Mouse (Mus musculus): ENCODE data around the gene Kcnh1.

The Kcnh1 gene

DNA sequence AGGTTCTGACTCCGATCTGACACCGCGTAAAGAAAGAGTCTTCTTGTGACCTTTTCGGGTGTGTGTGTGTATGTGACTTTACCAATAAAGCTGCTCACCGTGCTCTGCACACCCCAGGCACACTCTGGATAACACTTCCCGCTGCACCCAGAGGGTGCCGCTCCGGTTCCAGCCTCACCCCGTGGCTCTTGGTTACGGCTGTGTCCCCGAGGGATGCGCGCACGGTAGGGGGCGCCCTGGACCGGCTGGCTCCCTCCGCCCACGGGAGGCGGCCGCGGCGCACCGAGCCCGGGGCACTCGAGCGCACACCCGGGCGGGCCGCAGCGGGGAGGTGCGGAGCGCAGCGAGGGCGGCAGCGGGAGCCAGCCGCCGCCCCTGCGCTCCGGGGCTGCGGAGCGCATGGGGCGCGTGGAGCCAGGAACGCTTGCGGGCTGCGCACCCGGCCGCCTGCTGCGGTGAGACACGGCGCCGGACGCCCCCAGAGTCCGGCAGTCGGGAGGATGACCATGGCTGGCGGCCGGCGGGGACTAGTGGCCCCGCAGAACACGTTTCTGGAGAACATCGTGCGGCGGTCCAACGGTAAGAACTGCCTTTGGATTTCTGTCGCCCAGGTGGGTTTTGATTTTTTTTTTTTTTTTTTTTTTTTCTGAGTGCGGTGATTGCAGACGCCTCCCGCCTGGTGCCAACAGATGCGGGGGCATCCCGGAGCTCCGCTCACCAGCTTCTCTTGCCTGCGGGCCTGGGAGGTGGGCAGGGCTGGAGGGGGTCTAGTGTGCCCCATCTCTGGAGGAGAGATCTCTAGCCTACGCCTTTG, at the start of gene Kcnh1:
Gene Kcnh1 (plus strand): TSS at position 267 of the 814 bp plus-strand sequence.
- DNase-seq (ENCODE audit: extremely low read depth, low read depth, low spot score), result no peak

DNA sequence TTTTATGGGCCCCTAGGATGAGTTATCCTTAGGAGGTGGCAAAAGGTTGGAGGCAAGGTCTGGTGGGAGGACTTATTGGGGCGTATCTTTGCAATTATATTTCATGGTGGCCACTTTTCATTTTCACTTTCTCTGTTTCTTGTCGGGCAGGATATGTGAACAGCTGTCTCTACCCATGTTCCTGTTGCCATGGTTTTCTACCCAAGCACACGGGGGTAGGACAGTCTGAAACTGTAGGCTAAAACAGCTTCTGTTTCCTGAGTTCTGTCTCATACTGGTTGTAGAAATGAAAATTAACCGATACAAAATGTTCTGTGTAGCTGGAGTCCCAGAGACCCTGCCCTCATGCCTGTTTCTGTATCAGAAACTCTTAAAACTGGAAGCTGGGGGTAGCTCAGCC, 39.4 kb upstream of the Kcnh1 start:
- DNase-seq (ENCODE audit: extremely low read depth, low read depth, low spot score), result no peak

DNA sequence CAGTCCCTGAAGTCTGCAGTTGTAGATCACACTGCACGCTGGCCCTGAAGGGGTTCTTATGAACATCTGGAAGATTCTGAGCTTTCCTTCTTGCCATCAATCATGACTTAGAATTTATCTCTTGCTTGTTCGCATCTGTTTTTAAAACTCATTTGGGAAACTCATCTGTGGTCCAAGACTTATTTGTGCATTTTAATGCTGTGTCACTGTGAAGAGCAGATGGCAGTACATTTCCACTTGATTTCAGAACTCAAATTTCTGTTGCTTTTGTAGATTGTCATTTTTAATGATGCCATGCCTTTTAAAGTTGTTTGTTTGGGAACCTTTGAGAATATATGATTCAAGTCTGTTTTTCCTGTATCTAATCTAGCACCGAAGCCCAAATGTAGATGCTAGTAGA, 19.1 kb upstream of the Kcnh1 start:
- no peak for DNase-seq (ENCODE audit: extremely low read depth, low read depth, low spot score)

DNA sequence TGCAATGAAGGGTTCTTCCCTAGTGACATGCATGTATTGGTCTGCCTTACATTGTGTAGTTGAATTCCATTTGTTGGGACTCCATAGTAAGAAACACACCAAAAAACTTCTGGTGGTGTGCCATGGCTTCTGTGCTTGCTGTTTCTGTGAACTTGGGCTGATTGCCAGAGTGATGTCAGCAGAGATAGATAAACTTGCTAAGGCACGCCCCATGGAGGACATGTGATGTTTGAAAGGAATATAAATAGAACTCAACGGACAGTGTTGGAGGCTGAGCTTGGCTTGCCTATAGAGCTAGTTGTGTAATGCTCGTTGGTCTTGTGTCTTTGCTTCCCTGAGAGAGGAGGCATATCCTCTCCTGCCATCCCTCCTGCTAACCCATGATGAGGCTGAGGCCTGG, 10.7 kb upstream of the Kcnh1 start:
- DNase-seq (ENCODE audit: extremely low read depth, low read depth, low spot score), result no peak

DNA sequence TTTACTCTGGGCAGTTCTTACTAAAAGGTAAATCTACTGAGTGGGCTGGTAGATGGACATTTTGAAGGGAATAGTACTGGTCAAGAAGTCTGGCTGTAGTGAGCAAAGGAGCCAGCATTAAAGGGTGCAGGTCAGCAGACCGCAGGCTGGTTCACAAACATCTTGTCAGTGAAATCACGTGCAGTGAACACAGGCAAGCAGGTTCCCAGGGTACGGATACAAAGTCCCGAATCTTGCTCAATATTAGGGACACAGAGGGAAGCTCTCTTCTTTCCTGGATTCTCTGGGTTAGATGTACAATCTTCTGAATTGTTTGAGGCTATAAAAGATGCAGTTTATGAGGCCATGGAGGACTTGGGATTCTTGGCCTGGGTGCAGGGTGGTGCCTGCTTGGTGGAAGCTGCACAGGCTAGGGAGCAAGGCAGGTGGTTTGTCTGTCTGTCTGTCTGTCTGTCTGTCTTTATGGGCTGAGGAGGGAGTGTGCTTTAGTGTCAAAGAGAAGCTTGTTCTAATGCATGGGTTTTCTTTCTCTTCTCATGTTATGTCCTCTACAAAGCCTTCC, 8.8 kb upstream of the Kcnh1 start:
- DNase-seq (ENCODE audit: extremely low read depth, low read depth, low spot score), result no peak

DNA sequence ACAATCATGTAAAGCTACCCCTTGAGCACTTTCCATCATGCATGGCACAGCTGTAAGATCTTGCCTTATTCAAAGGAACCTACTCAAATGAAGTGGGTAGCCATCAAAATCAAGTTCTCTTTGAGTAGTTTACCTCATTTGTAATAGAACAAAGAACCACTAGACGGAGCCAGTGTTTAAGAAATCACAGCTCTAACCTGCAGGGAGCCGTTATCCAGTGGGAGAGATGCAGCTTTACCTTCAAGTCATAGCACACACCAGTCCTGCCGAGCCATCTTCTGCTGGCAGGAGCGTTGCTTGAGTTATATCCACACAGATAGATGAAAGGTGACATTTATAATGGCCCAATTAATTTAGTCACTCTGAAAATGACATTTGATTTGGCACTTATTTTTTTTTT, 1.5 kb upstream of the Kcnh1 start:
- no peak for DNase-seq (ENCODE audit: extremely low read depth, low read depth, low spot score)

DNA sequence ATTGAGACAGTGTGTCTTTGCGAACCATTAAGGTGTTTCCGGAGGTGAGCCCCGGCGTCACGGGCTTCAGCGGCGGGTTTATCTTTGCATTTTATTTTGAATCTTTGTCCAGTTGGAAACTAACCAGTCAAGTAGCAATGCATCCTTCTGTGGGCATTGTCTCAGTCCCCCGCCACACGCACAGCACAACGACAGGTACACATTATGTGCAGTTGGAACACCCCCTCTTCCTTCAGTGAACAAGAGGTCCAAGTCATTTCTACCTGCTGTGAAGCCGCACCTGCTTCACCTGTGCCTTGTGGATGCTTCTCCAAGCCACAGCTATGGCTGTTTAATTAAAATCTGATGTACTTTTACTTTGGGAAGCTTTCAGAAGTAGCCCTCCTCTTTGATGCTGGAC, 803 bp upstream of the Kcnh1 start:
- no peak for DNase-seq (ENCODE audit: extremely low read depth, low read depth, low spot score)

DNA sequence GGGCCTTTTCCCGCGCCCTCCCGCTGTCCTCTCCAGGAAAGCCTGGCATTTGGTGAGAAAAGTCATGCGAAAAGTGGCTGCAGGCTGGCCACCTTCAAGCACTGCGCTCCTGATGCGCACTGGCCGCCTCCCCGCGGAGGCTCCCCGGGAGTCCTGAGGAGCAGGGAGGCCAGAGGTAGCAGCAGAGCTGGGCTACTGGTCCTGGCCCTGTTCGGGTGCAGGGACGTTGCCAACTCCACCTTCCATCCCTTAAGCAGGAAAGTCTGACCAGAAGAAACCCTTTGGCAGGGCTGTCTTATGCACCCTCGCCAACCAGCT, 707 bp downstream of the Kcnh1 start:
- DNase-seq (ENCODE audit: extremely low read depth, low read depth, low spot score), result no peak

DNA sequence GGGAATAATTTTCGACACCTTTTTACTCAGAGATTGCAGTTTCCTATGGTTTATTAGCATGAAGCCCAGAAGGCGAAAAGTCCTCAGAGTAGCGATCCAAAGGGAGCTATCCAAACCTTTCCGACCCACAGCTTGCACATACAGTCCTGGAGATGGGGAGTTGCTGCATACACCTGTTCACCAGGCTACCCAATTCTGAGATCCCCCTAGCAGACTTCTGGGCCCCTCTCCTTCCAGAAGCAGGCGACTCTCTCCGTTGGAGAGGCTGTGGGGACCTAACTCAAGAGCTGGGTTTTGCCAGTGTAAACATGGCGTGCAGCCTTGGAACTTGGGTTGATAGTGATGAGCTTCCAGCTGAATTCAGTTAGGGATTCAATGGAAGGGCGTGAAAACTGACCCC, 1.3 kb downstream of the Kcnh1 start:
- no peak for DNase-seq (ENCODE audit: extremely low read depth, low read depth, low spot score)

DNA sequence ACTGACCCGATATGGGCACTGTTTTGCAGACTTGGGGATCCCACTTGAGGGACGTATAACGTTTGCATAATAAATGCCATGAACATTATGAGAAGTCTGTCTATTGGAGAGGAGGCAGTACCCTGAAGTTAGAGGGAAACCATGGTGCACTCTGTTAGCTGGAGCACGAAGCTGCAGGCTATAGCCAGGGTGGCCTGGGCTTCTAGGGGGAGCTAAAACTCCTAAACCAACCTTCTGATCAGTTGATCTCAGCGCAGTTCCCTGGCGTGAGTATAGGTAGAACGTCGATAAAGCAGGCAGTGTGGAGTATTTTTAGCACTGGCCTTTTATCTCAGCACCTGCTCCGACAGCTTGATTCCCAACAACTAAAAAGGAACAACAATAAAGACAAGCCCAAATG, 2.1 kb downstream of the Kcnh1 start:
- no peak for DNase-seq (ENCODE audit: extremely low read depth, low read depth, low spot score)

DNA sequence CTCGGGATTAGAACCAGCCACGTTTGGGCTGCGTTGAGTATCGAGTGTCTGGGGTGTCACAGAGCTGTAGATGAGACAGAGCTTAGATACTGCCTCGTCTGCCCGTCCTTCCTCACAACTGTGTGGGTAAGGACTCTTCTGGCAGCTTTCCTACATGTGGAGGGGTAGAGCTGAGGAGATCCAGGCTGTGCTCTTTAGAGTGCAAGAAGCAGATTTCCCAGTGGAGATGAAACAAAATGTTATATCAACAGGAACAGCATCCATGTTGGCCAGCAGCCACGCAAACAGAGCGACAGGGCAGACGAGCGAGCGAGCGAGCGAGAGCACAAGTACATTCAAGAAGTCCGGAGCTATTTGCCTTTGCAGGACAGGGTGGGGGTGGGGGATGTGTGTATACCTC, 3.1 kb downstream of the Kcnh1 start:
- DNase-seq (ENCODE audit: extremely low read depth, low read depth, low spot score), result no peak

DNA sequence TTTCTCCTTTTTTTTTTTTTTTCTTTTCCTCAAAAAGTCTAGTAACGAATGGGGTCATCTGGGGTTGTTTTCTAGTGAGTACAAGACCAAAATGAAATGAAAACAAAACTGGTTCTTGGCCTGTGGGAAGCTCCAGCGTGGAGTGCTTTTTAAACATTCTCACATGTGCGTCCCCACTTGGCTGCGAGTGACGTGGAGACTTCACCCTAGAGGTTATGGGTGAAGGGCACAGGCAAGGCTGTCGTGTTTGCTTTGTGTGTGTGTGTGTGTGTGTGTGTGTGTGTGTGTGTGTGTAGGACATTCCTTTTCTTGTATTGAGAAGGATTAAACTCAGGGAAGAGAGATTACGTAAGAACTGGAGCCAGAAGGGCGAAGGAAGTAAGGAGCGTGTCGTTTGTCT, 6.9 kb downstream of the Kcnh1 start:
- DNase-seq (ENCODE audit: extremely low read depth, low read depth, low spot score), result no peak

DNA sequence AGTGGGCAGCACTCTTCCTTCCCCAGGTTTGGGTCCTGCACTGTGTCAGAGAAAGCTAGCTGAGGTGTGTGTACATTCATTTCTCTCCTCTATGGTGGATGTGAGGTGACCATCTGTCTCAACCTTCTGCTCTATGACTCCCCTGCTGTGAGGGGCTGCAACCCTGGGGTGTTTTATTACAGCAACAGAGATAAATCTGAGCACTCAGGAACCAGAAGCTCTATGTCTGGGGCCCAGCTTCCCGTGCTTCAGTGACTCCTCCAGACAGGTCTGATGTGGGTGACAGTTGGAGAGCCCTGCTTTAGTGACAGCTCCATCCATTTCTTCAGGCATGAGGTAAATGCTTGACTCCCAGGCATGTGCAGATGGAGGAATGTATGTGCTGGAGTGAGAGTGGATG, 12.4 kb downstream of the Kcnh1 start:
- no peak for DNase-seq (ENCODE audit: extremely low read depth, low read depth, low spot score)

DNA sequence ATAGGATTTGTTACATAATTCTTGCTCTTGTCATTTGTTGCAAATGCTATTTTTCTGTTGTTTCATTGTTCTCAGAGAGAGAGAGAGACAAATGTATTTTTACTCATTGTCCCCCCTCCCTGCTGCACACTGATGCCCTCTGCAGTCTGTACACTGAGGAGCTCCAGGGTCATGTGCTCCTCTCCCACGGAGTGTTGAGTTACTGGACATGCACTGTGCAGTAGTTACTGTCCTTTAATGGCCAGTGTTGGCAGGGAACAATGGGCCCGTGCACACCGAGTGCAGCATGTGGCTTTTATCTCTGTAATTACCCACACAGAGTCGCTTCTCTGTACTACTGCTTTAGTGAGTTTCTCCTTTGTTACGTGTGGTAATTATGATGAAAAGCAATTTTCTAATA, 17.4 kb downstream of the Kcnh1 start:
- DNase-seq (ENCODE audit: extremely low read depth, low read depth, low spot score), result no peak

DNA sequence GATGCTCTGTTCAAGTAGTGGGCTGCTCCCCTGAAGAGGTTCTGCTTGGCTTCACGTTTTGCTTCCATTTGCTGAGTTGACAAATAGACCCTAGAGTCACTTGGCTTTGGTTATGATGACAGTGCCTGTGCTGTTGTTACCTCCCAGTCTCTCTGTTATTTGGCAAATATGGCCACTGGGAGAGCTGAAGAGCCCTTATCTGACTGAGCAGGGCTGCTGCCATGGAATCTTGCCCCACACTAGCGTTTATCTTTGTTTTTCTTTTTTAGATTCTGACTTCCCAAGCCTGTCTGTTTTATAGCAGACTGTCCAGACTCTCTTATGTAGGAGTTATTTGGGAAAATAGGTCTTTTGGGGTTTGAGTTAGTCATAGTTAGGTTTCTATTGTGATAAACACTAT, 21.9 kb downstream of the Kcnh1 start:
- DNase-seq (ENCODE audit: extremely low read depth, low read depth, low spot score), result no peak

DNA sequence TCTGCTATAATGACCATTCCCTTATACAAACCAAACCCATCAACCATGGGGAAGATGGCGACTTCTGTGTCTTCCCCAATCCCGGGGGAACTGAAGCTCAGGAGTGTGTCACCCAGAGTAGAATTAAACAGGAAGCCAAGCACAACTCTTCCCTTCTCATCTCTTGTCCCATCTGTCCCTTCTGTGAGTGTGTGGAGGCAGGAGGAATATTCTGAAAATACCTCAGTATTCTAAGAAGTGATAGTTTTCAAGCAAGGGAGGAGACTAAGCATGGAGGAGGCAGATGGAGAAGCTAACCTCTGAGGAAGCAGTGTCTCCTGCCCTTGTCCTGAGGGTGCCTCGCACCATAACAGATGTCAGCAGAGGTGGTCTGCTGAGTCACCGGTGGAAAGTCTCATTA, 24.1 kb downstream of the Kcnh1 start:
- no peak for DNase-seq (ENCODE audit: extremely low read depth, low read depth, low spot score)

DNA sequence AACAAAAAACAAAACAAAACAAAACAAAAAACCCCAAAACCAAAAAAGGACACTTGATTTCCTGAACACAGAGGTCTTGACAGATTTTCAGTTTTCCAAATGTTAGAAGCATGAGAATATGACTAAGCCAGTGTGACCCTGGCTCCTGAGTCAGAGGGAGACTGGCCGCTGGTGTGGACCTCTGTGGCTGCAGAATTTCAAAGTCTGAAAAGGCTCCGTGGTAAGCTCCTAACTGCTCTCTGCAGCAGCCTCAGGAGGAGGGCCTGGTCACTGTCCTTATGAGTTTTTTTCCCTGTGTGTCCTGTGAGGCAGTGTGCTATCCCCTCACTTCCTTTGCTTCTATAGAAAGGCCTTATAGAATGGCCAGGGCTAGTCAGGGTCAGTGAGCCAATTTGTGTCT, 29.6 kb downstream of the Kcnh1 start:
- no peak for DNase-seq (ENCODE audit: extremely low read depth, low read depth, low spot score)

DNA sequence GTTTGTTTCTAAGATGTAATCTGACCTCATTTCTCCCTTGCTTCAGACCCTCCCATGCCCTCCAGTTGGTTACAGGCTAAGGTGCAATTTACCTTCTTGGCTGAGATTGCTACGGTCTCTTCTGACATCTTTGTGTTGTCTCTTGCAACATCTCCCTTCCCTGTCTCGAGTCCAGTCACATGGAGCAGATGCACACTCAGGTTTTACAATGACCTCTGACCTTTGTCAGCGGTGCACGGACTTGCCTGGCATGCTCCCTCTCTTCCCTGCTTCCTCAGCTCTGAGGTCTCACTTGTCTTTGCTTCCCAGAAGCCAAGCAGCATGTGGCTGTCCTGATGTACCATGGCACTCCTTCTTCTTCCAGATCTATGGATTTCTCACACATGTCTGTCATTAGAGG, 33.6 kb downstream of the Kcnh1 start:
- DNase-seq (ENCODE audit: extremely low read depth, low read depth, low spot score), result no peak

DNA sequence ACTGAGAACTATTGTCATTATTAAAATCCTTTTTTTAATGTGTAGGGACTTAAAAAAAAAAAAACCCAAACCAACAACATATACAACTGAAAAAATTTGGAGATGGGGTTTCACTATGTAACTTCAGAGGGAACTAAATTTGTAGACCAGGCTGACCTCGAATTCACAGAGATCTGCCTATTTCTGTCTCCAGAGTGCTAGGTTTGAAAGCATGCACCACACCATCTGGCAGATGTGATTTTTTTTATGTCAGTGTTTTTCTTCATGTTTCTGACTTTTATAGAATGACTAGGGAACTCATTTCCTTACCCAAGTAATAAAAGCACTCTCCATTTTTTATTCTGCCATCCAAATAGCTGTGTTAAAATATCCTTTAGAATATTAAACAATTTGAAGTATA, 42.1 kb downstream of the Kcnh1 start:
- no peak for DNase-seq (ENCODE audit: extremely low read depth, low read depth, low spot score)

DNA sequence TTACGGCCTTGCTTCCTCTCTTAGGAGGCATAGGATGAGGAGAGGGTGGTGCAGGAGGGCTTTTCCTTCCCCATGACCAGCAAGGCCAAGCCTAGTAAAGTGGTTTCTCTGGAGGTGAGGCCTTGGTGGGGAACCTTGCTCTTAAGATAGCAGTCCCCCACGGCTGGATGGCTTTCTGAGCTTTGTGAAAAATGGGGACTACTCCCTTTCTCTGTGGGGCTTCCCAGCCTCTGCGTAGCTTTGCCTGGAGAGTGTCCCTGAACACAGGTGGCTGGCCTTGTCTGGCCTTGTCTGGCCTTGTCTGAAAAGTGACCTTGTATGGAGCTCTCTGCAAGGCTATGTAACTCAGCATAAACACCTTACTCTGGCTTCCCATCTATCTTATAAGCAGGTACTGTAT, 56.3 kb downstream of the Kcnh1 start:
- DNase-seq (ENCODE audit: extremely low read depth, low read depth, low spot score), result no peak

DNA sequence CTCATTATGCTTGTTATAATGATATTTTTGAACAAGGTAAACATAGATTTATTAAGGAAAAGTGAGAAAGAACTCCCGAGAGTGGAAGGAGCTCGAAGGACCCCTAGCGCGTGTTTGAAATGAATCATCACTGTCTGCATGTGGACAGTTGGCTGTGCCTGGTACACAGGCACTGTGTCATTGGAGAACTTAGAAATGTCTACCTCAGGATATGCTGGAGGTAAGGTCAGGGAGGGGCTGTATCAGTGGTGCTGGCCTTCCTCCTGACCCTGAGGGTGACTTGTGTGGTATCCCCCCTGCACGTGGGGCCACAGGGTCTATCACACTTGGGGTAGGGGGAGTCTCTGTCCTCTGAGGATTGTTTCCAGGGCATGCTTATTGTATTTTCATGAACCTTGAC, 68.6 kb downstream of the Kcnh1 start:
- DNase-seq (ENCODE audit: extremely low read depth, low read depth, low spot score), result no peak

DNA sequence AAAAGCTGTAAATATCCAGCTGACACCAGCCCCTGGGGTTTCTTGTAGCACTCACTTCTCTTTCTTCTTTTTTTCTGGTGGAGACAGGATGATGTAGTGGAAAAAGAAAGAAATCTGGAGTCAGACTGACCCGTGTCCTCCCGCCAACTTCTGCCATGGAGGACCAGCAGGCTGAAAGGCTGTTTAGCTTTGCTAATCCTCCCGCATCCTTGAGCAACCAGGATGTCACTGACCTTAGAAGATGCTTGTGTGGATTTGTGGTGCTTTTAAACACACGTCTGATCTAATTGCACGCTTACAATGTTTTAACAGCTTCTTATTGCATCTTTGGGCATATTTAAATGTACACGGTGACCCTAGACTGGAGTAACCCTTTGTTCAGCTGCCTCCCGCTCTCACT, 69.0 kb downstream of the Kcnh1 start:
- no peak for DNase-seq (ENCODE audit: extremely low read depth, low read depth, low spot score)

DNA sequence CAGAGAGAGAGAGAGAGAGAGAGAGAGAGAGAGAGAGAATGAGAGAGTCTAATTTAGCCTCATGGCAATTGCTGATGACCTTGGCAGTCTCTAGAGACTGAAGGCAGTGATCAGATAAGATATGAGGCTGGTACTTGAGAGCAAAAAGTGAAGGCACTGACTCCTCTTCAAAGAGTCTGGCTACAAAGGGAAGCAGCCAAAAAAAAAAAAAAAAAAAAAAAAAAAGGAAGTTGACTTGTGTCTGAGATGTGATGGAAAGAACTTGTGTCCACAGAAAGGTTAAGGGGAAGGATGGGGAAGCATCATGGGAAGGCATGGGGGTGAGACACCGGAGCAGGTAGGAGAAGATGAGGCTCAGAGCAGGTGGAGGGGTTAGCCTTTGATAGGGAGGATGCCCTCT, 75.1 kb downstream of the Kcnh1 start:
- DNase-seq (ENCODE audit: extremely low read depth, low read depth, low spot score), result no peak

Measured in fat pad, adult 2 months (tissue).